Mouse (Mus musculus) liver, embryonic 13.5 days (tissue): Measurements from ENCODE around the gene Fam243. TPM values are rescaled to one million over a fixed set of nuclear protein-coding genes. Genes with fewer than 3 reads are reported as not detected.

ENCODE experiments used
- ATAC-seq: fragments of 200-750 bp; cut with Nextera tagmentation; 2 replicates; pipeline ENCODE4 v1.8.0; 2017; ENCODE audit warnings: low read depth, mild to moderate bottlenecking, moderate number of reproducible peaks, moderate library complexity
- DNase-seq: peaks from one replicate; pipeline ENCODE4 v3.0.0; 2022
- H3K27ac ChIP-seq: fragments of 300-500 bp; sonication (generic); 2 replicates; pipeline ENCODE4 v1.5.1; 2015; ENCODE audit warnings: moderate library complexity, mild to moderate bottlenecking, inconsistent platforms
- H3K27me3 ChIP-seq: fragments of 300-500 bp; sonication (generic); 2 replicates; pipeline ENCODE4 v1.6.1; 2015; ENCODE audit warnings: mild to moderate bottlenecking, inconsistent platforms
- H3K36me3 ChIP-seq: fragments of 300-500 bp; sonication (generic); 2 replicates; pipeline ENCODE4 v1.6.1; 2015; ENCODE audit warnings: mild to moderate bottlenecking, inconsistent platforms
- H3K4me1 ChIP-seq: fragments of 300-500 bp; sonication (generic); replicated peaks from 2 replicates; pipeline ENCODE4 v1.6.1; 2015; ENCODE audit warnings: inconsistent platforms
- H3K4me2 ChIP-seq: fragments of 300-500 bp; sonication (generic); 2 replicates; pipeline ENCODE4 v1.6.1; 2015; ENCODE audit warnings: inconsistent platforms, mild to moderate bottlenecking, moderate library complexity
- H3K4me3 ChIP-seq: fragments of 300-500 bp; sonication (generic); replicated peaks from 2 replicates; pipeline ENCODE4 v1.5.1; 2015; ENCODE audit warnings: mild to moderate bottlenecking, inconsistent platforms
- H3K9ac ChIP-seq: fragments of 300-500 bp; sonication (generic); 2 replicates; pipeline ENCODE4 v1.6.1; 2015; ENCODE audit warnings: mild to moderate bottlenecking, inconsistent platforms
- H3K9me3 ChIP-seq: fragments of 300-500 bp; sonication (generic); replicated peaks from 2 replicates; pipeline ENCODE4 v1.6.1; 2016; ENCODE audit warnings: inconsistent platforms
- WGBS: fragments of 180-500 bp; shearing (Covaris S2); methylation state at CpG from one replicate; pipeline ENCODE4 v1.1.7; 2015; ENCODE audit not compliant: insufficient replicate concordance; 5-methylcytosine and 5-hydroxymethylcytosine counted together
- polyA plus RNA-seq: library from polyadenylated mRNA; unstranded; fragments of >200 nt; fragmentation: Nextera tagmentation; extraction: Ambion mirVana; gene quantifications from 2 replicates; pipeline ENCODE4 v1.2.1, GENCODE M21; 2015

Gene Fam243
- polyA plus RNA-seq, 1 experiment from 2014 or later: not detected

GRCm38 (mm10) chr16:92319353-92320109, 1.7 kb downstream of the Fam243 start:
- Histone ChIP-seq H3K9me3 (no peaks in the 10 kb centered on the region), H3K9ac (no peak overlapping the region), H3K4me2 (no peak overlapping the region), H3K36me3 (no peaks in the 10 kb centered on the region), H3K4me3 (no peak overlapping the region), H3K27ac (no peak overlapping the region), H3K4me1 (peaks cover 8% of the 10 kb centered on the region), H3K27me3 (no peaks in the 10 kb centered on the region)
- WGBS: 40% methylated on average over 20 of the region's 20 CpGs
- peak; percentile 62 for DNase-seq
- ATAC-seq: no peak

- ATAC-seq: no peak
- 64% methylated on average over 7 of the region's 7 CpGs for WGBS
- H3K4me3 ChIP-seq: no peak overlapping the region
These were observed 5.0 kb downstream of the Fam243 start for GRCm38 (mm10) chr16:92316049-92316738.

GRCm38 (mm10) chr16:92313953-92314741, 7.1 kb downstream of the Fam243 start:
- H3K4me1 ChIP-seq: peaks cover 3% of the 10 kb centered on the region
- H3K27me3 ChIP-seq: no peaks in the 10 kb centered on the region
- H3K27ac ChIP-seq: no peak overlapping the region
- no peak overlapping the region for H3K4me2 ChIP-seq
- 46% methylated on average over 13 of the region's 13 CpGs for WGBS
- peak; percentile 26 for DNase-seq
- no peak overlapping the region for H3K4me3 ChIP-seq
- no peaks in the 10 kb centered on the region for H3K9me3 ChIP-seq
- 0 out of 2 replicates have a peak, but pooled peaks have one; percentile 54 for ATAC-seq
- H3K9ac ChIP-seq: no peak overlapping the region
- peaks cover 13% of the 10 kb centered on the region for H3K36me3 ChIP-seq

More at GRCm38 (mm10) chr16:92316049-92316738, 5.0 kb downstream of the Fam243 start:
- DNase-seq: no peak
- H3K4me1 ChIP-seq: peaks cover 8% of the 10 kb centered on the region
- peaks cover 9% of the 10 kb centered on the region for H3K36me3 ChIP-seq
- no peak overlapping the region for H3K9ac ChIP-seq
- H3K27ac ChIP-seq: no peak overlapping the region
- no peak overlapping the region for H3K4me2 ChIP-seq
- no peaks in the 10 kb centered on the region for H3K27me3 ChIP-seq
- no peaks in the 10 kb centered on the region for H3K9me3 ChIP-seq

- Histone ChIP-seq H3K27ac (no peak overlapping the region), H3K4me1 (no peaks in the 10 kb centered on the region; the same call in 1 of the 2 replicates), H3K9ac (no peak overlapping the region), H3K9me3 (no peaks in the 10 kb centered on the region), H3K4me2 (no peak overlapping the region), H3K4me3 (no peak overlapping the region), H3K27me3 (no peaks in the 10 kb centered on the region), H3K36me3 (peaks cover 24% of the 10 kb centered on the region)
- 75% methylated on average over 4 of the region's 4 CpGs for WGBS
- DNase-seq (no peak), ATAC-seq (no peak)
These were observed 12.1 kb downstream of the Fam243 start for GRCm38 (mm10) chr16:92309126-92309525.

GRCm38 (mm10) chr16:92307947-92308346, 13.3 kb downstream of the Fam243 start:
- Histone ChIP-seq H3K4me2 (no peak overlapping the region), H3K27ac (no peak overlapping the region), H3K4me1 (peaks cover 10% of the 10 kb centered on the region), H3K36me3 (peaks cover 24% of the 10 kb centered on the region), H3K27me3 (no peaks in the 10 kb centered on the region), H3K9ac (no peak overlapping the region), H3K4me3 (no peak overlapping the region), H3K9me3 (no peaks in the 10 kb centered on the region)
- 55% methylated on average over 3 of the region's 3 CpGs for WGBS
- ATAC-seq (no peak), DNase-seq (no peak)

DNA sequence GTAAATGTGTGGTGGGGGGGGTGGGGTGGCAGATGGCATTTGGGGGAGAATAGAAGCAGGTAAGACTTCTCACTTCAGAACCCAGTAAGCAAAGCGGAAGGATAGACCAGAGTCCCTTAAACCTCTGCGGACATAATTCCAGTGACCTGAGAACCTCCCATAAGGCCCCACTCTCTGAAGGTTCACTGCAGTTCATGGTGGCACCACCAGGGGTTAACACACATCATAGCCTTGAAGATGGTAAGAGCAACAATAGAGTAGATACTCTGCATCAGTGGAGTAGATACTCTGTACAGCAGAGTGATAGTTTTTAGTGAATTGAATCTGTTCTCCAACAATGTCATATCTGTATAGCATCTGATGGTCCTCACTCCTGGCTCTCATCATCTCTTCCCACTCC, 15.7 kb downstream of the Fam243 start:
- DNase-seq (no peak), ATAC-seq (no peak)
- Histone ChIP-seq H3K9me3 (no peaks in the 10 kb centered on the region), H3K27me3 (no peaks in the 10 kb centered on the region), H3K9ac (no peak overlapping the region), H3K36me3 (peaks cover 10% of the 10 kb centered on the region), H3K27ac (no peak overlapping the region), H3K4me2 (no peak overlapping the region), H3K4me1 (peaks cover 30% of the 10 kb centered on the region), H3K4me3 (no peak overlapping the region)
- 86% methylated on average over 2 of the region's 2 CpGs for WGBS

GRCm38 (mm10) chr16:92302506-92302905, 18.7 kb downstream of the Fam243 start:
- DNase-seq (no peak), ATAC-seq (no peak)
- Histone ChIP-seq H3K4me2 (peak overlapping the region; percentile 83), H3K27ac (peak overlapping the region; percentile 48; the same call in 1 of the 2 replicates), H3K36me3 (peaks cover 10% of the 10 kb centered on the region), H3K9ac (peak overlapping the region; percentile 78; the same call in 1 of the 2 replicates), H3K4me3 (0 out of 2 replicates have a peak overlapping the region, but pooled peaks have one; percentile 75), H3K9me3 (no peaks in the 10 kb centered on the region), H3K27me3 (no peaks in the 10 kb centered on the region), H3K4me1 (peaks cover 34% of the 10 kb centered on the region)
- WGBS: 57% methylated on average over 5 of the region's 5 CpGs

- Histone ChIP-seq H3K36me3 (peaks cover 5% of the 10 kb centered on the region), H3K9me3 (no peaks in the 10 kb centered on the region), H3K27ac (peak overlapping the region; percentile 48), H3K4me1 (peaks cover 34% of the 10 kb centered on the region), H3K4me2 (peak overlapping the region; percentile 83), H3K9ac (peak overlapping the region; percentile 78), H3K4me3 (peak overlapping the region; percentile 75), H3K27me3 (no peaks in the 10 kb centered on the region)
- no peak for DNase-seq
- WGBS: 32% methylated on average over 5 of the region's 5 CpGs
- no peak for ATAC-seq
These were observed 19.3 kb downstream of the Fam243 start for GRCm38 (mm10) chr16:92301989-92302388.

DNA sequence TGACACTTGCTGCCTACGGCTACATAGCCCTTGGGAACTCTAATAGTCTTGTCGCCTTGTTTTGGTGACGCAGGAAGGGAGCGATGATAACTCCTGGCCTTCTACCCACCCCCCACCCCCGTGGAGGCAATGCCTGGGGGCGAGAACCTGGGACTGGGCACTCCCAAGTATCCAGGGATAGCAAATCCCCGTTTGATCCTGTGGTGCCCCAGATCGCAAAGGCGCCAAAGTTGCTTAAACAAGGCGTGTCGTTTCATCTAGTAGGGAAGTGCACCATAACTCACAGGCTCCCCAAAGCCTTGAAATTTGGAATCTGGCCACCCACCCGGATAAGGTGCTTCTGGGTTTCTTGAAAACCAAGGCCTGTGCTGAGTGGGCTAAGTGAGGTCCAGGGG, 19.8 kb downstream of the Fam243 start:
- no peaks in the 10 kb centered on the region for H3K9me3 ChIP-seq
- peak overlapping the region; percentile 83 for H3K4me2 ChIP-seq
- H3K36me3 ChIP-seq: no peaks in the 10 kb centered on the region
- H3K4me3 ChIP-seq: peak overlapping the region; percentile 75
- peaks cover 34% of the 10 kb centered on the region for H3K4me1 ChIP-seq
- WGBS: under 1% methylated on average over 12 of the region's 12 CpGs
- peak; percentile 56; the same call in 1 of the 2 replicates for ATAC-seq
- peak; percentile 20 for DNase-seq
- peak overlapping the region; percentile 48 for H3K27ac ChIP-seq
- H3K27me3 ChIP-seq: no peaks in the 10 kb centered on the region
- H3K9ac ChIP-seq: peak overlapping the region; percentile 78

DNA sequence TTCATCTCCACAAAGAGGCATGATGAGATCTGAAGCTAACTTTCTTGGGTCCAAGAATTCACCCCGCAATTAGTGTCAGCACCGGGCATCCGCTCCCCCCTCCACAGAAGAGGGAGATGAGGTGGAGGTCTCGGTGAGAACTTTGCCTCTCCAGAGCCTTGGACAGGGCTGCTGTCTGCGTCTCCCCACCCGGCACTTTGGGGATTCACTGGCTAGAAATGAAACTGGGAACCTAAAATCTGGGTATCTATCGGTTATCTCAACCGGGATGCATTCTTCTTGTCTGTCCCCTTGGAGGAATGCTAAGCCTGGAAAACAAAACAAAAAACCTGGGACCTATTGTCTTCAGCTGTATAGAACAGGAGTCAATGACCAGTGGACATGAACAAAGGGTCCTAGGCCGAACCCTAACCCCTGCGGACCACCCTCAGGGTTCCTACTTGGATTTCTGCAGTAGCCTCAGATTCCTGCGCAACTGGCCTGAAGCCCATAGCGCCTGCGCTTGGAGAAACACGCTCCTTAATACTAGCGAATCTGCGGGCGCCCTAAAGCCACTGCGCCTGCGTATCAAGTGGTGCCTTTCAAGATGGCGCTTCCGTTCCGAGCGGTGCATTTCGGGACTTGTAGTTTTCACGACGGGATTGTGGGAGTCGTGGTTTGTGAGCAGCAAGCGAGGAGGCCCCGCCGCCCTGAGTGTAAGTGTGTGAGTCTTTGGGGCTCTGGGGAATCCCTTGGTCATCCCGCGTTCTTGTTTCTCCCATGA, 20.4 kb downstream of the Fam243 start, which contains the start of gene Smim11:
Smim11 (plus strand) TSS at position 638 of the 763 bp plus-strand sequence.
- Histone ChIP-seq H3K4me1 (peaks cover 34% of the 10 kb centered on the region), H3K9me3 (no peaks in the 10 kb centered on the region), H3K4me3 (peak within 1 kb of the TSS; percentile 75), H3K27me3 (no peaks in the 10 kb centered on the region), H3K27ac (peak within 1 kb of the TSS; percentile 48), H3K36me3 (no peaks in the 10 kb centered on the region), H3K9ac (peak within 1 kb of the TSS; percentile 78), H3K4me2 (peak within 1 kb of the TSS; percentile 83)
- ATAC-seq: peak; percentile 91
- 10% methylated on average over 32 of the region's 32 CpGs for WGBS
- DNase-seq: peak; percentile 91
